Mouse (Mus musculus) forebrain, embryonic 15.5 days (tissue): ENCODE results near the gene Naa38. TPM values are rescaled to one million over a fixed set of nuclear protein-coding genes. Genes with fewer than 3 reads are reported as not detected.

Source experiments
- ATAC-seq: fragments of 200-750 bp; cut with Nextera tagmentation; replicated peaks from 2 replicates; pipeline ENCODE4 v1.8.0; 2017; ENCODE audit warnings: mild to moderate bottlenecking, moderate TSS enrichment, moderate library complexity
- H3K27ac ChIP-seq: fragments of 300-500 bp; sonication (generic); replicated peaks from 2 replicates; pipeline ENCODE4 v1.5.1; 2015; ENCODE audit warnings: mild to moderate bottlenecking, inconsistent platforms
- H3K27me3 ChIP-seq: fragments of 300-500 bp; sonication (generic); 2 replicates; pipeline ENCODE4 v1.6.1; 2015; ENCODE audit warnings: inconsistent platforms
- H3K36me3 ChIP-seq: fragments of 300-500 bp; sonication (generic); 2 replicates; pipeline ENCODE4 v1.6.1; 2015; ENCODE audit warnings: mild to moderate bottlenecking, inconsistent platforms
- H3K4me1 ChIP-seq: fragments of 300-500 bp; sonication (generic); 2 replicates; pipeline ENCODE4 v1.6.1; 2015; ENCODE audit warnings: inconsistent platforms
- H3K4me2 ChIP-seq: fragments of 300-500 bp; sonication (generic); replicated peaks from 2 replicates; pipeline ENCODE4 v1.6.1; 2015; ENCODE audit warnings: mild to moderate bottlenecking, inconsistent platforms
- H3K4me3 ChIP-seq: fragments of 300-500 bp; sonication (generic); 2 replicates; pipeline ENCODE4 v1.5.1; 2015; ENCODE audit warnings: mild to moderate bottlenecking, inconsistent platforms
- H3K9ac ChIP-seq: fragments of 300-500 bp; sonication (generic); replicated peaks from 2 replicates; pipeline ENCODE4 v1.6.1; 2015; ENCODE audit warnings: mild to moderate bottlenecking, inconsistent platforms
- H3K9me3 ChIP-seq: fragments of 300-500 bp; sonication (generic); 2 replicates; pipeline ENCODE4 v1.6.1; 2016; ENCODE audit warnings: inconsistent platforms
- WGBS: fragments of 180-500 bp; shearing (Covaris S2); methylation state at CpG from one replicate; pipeline ENCODE4 v1.1.7; 2015; ENCODE audit warnings: mixed read lengths; 5-methylcytosine and 5-hydroxymethylcytosine counted together
- polyA plus RNA-seq: library from polyadenylated mRNA; unstranded; fragments of >200 nt; fragmentation: Nextera tagmentation; extraction: Ambion mirVana; gene quantifications from 2 replicates; pipeline ENCODE4 v1.2.1, GENCODE M21; 2015

The Naa38 gene
- polyA plus RNA-seq, 1 experiment from 2014 or later = 89.4 TPM

- peaks cover 73% of the 10 kb centered on the region for H3K36me3 ChIP-seq
- no peak overlapping the region for H3K27ac ChIP-seq
- WGBS = 90% methylated on average over 24 of the region's 24 CpGs
- no peak overlapping the region for H3K4me3 ChIP-seq
- no peaks in the 10 kb centered on the region for H3K27me3 ChIP-seq
- no peak overlapping the region for H3K4me2 ChIP-seq
- peaks cover 23% of the 10 kb centered on the region for H3K4me1 ChIP-seq
- no peak overlapping the region for H3K9ac ChIP-seq
- no peaks in the 10 kb centered on the region for H3K9me3 ChIP-seq
- ATAC-seq = no peak
Measured at GRCm38 (mm10) chr11:69405397-69406200, 10.3 kb downstream of the Naa38 start.

- H3K4me1 ChIP-seq = peaks cover 23% of the 10 kb centered on the region
- H3K4me3 ChIP-seq = no peak overlapping the region
- no peak for ATAC-seq
- peaks cover 66% of the 10 kb centered on the region for H3K36me3 ChIP-seq
- H3K27me3 ChIP-seq = no peaks in the 10 kb centered on the region
- H3K9me3 ChIP-seq = no peaks in the 10 kb centered on the region
- H3K9ac ChIP-seq = no peak overlapping the region
- no peak overlapping the region for H3K4me2 ChIP-seq
- no peak overlapping the region for H3K27ac ChIP-seq
- WGBS = 92% methylated on average over 19 of the region's 19 CpGs
Measured at GRCm38 (mm10) chr11:69406282-69406681, 11.0 kb downstream of the Naa38 start.

DNA sequence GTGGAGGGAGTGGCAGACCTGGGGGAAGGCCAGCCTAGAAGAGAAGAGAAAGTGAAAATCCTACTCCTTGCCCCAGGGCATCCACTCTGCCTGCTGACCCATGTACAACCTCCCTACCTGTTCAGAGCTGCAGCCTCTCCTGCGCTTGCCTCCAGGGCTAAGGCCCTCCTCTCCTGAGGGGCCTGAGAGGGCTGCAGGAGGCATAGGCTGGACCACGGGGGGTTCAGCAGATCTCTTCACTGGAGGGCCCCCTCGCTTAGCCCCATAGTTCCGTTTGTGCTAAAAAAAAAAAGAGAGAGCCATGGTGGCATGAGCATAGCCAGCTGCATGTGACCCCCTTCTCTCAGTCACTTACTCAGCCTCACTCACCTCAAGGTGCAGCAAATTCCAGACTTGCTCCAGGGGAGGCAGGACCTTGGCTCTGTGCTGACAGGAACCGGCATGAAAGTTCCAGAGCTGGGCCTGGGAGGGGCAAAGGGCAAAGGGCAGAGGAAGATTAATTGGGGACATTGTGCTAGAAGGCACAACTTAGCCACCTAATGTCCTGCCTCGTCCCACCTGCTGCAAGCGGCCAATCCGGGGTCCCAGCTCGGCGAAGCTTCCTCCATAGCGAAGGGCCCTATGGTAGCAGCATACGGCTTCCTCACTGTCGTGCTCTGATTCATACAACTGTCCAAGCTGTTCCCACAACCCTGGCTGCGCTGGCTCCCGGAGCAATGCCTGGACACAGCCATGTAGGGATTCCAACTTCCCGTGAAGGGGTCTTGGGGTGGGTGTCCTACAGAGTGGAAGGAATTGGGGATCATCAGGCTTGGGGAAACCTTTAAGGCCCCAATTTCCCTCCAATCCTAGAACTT, 11.8 kb downstream of the Naa38 start:
- Histone ChIP-seq H3K4me1 (peaks cover 27% of the 10 kb centered on the region), H3K4me2 (no peak overlapping the region), H3K27ac (no peak overlapping the region), H3K9ac (no peak overlapping the region), H3K27me3 (no peaks in the 10 kb centered on the region), H3K36me3 (peaks cover 62% of the 10 kb centered on the region), H3K4me3 (no peak overlapping the region), H3K9me3 (no peaks in the 10 kb centered on the region)
- no peak for ATAC-seq
- WGBS = 92% methylated on average over 16 of the region's 16 CpGs

DNA sequence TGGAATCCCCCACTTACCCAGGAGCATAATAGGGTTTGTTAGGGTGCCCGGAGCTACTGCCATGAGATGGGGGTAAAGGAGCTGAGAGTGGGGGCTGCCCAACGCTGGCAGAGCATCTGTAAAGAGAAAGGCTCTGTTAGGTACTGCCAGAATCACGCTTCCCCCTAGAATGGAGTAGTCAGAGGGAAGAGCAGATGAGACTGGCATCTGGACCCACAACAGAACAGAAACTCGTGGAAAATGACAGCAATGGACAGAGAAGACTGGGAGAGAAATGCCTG, 12.4 kb downstream of the Naa38 start:
- Histone ChIP-seq H3K4me1 (peaks cover 33% of the 10 kb centered on the region), H3K4me2 (no peak overlapping the region), H3K9me3 (no peaks in the 10 kb centered on the region), H3K9ac (peak overlapping the region; percentile 89; the same call in 1 of the 2 replicates), H3K4me3 (no peak overlapping the region), H3K27me3 (no peaks in the 10 kb centered on the region), H3K36me3 (peaks cover 56% of the 10 kb centered on the region), H3K27ac (peak overlapping the region; percentile 99; the same call in 1 of the 2 replicates)
- no peak for ATAC-seq
- WGBS = 86% methylated on average over 4 of the region's 4 CpGs

DNA sequence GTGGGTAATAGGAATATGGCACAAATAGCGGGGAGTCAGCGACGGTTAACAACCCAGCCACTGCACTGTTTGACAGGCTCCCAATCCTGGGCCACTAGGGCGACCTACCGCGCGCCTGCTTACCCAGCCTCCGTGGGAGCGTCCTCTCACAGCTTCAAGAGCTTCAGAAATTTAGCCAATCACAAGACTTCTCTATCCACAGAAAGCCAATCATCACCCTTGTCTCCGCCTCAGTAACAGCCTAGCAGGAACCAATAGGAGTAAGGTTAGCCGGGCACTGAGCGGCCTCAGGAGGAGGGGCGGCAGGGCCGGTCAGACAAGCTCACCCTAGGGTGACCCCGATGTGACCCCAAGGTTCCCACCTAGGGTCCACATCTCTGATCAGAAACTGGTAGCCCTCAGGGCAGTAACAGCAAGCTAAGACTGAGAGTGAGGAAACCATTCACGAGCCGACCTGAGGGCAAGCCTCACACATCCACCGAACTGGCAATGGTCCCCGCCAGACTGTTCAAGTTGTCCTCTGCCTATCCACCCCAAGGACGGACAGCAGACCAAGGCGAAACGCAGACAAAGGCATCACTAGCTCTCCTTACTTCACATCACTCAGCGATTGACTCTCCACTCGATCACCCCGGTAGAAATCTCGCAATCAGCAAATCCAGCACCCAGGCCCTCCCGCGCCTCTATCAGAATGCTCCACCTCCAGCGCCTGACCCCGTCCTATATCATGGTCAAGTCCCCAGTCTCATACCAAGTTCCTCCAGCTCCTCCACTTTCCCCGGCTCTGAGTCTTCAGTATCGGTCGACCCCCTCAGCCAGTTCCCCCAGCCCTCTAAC, 13.5 kb downstream of the Naa38 start:
- Histone ChIP-seq H3K9me3 (no peaks in the 10 kb centered on the region), H3K27me3 (no peaks in the 10 kb centered on the region), H3K36me3 (peaks cover 48% of the 10 kb centered on the region), H3K4me2 (peak overlapping the region; percentile 93), H3K9ac (peak overlapping the region; percentile 89), H3K27ac (peak overlapping the region; percentile 99), H3K4me3 (peak overlapping the region; percentile 79), H3K4me1 (peaks cover 44% of the 10 kb centered on the region)
- WGBS = under 1% methylated on average over 33 of the region's 33 CpGs
- peak; percentile 65 for ATAC-seq

GRCm38 (mm10) chr11:69409378-69410044, 14.2 kb downstream of the Naa38 start:
- Histone ChIP-seq H3K4me1 (peaks cover 52% of the 10 kb centered on the region), H3K36me3 (peaks cover 40% of the 10 kb centered on the region)
- WGBS = under 1% methylated on average over 44 of the region's 46 CpGs

GRCm38 (mm10) chr11:69410045-69410309, 14.7 kb downstream of the Naa38 start:
- H3K4me3 ChIP-seq = peak overlapping the region; percentile 79
- H3K4me2 ChIP-seq = peak overlapping the region; percentile 93
- no peaks in the 10 kb centered on the region for H3K27me3 ChIP-seq
- peak overlapping the region; percentile 99 for H3K27ac ChIP-seq
- under 1% methylated on average over 18 of the region's 18 CpGs for WGBS
- H3K9me3 ChIP-seq = no peaks in the 10 kb centered on the region
- peaks cover 56% of the 10 kb centered on the region for H3K4me1 ChIP-seq
- peaks cover 36% of the 10 kb centered on the region for H3K36me3 ChIP-seq
- H3K9ac ChIP-seq = peak overlapping the region; percentile 89
- ATAC-seq = no peak

More at GRCm38 (mm10) chr11:69409378-69410044, 14.2 kb downstream of the Naa38 start:
- peak overlapping the region; percentile 99 for H3K27ac ChIP-seq
- H3K9ac ChIP-seq = peak overlapping the region; percentile 89
- no peaks in the 10 kb centered on the region for H3K9me3 ChIP-seq
- peak; percentile 57 for ATAC-seq
- H3K27me3 ChIP-seq = no peaks in the 10 kb centered on the region
- H3K4me3 ChIP-seq = peak overlapping the region; percentile 79
- H3K4me2 ChIP-seq = peak overlapping the region; percentile 93

GRCm38 (mm10) chr11:69410310-69411072, 15.2 kb downstream of the Naa38 start:
- Histone ChIP-seq H3K36me3 (peaks cover 31% of the 10 kb centered on the region), H3K4me2 (peak overlapping the region; percentile 93), H3K27ac (peak overlapping the region; percentile 99), H3K4me3 (peak overlapping the region; percentile 79), H3K9ac (peak overlapping the region; percentile 89), H3K27me3 (no peaks in the 10 kb centered on the region), H3K4me1 (peaks cover 60% of the 10 kb centered on the region), H3K9me3 (no peaks in the 10 kb centered on the region)
- WGBS = under 1% methylated on average over 41 of the region's 41 CpGs
- ATAC-seq = peak; percentile 18

- peak overlapping the region; percentile 79 for H3K4me3 ChIP-seq
- peaks cover 25% of the 10 kb centered on the region for H3K36me3 ChIP-seq
- no peaks in the 10 kb centered on the region for H3K27me3 ChIP-seq
- peaks cover 60% of the 10 kb centered on the region for H3K4me1 ChIP-seq
- H3K9me3 ChIP-seq = no peaks in the 10 kb centered on the region
- ATAC-seq = peak; percentile 20
- 0% methylated on average over 26 of the region's 26 CpGs for WGBS
- peak overlapping the region; percentile 89 for H3K9ac ChIP-seq
- H3K4me2 ChIP-seq = peak overlapping the region; percentile 93
- H3K27ac ChIP-seq = peak overlapping the region; percentile 99
Measured at GRCm38 (mm10) chr11:69411073-69411535, 15.8 kb downstream of the Naa38 start.

- under 1% methylated on average over 39 of the region's 39 CpGs for WGBS
- peaks cover 64% of the 10 kb centered on the region for H3K4me1 ChIP-seq
Measured at GRCm38 (mm10) chr11:69411538-69412203, 16.4 kb downstream of the Naa38 start.

More at GRCm38 (mm10) chr11:69411538-69412203, 16.4 kb downstream of the Naa38 start:
- Histone ChIP-seq H3K4me2 (peak overlapping the region; percentile 93), H3K9ac (peak overlapping the region; percentile 89), H3K27ac (peak overlapping the region; percentile 99), H3K27me3 (no peaks in the 10 kb centered on the region), H3K4me3 (peak overlapping the region; percentile 79), H3K36me3 (peaks cover 19% of the 10 kb centered on the region), H3K9me3 (no peaks in the 10 kb centered on the region)
- ATAC-seq = no peak
